Mouse (Mus musculus) lung, postnatal 0 days (tissue): ENCODE results near the gene Styxl1.

Experiments used
- CTCF ChIP-seq: IDR thresholded peaks from 2 replicates; pipeline ENCODE4 v1.5.1; 2016; ENCODE audit warnings: antibody characterized with exemption, mild to moderate bottlenecking
- EP300 ChIP-seq: IDR thresholded peaks from 2 replicates; pipeline ENCODE4 v1.6.1; 2016; ENCODE audit warnings: antibody characterized with exemption, mild to moderate bottlenecking, control low read depth

- TF ChIP-seq CTCF (no peak), EP300 (no peak)
These were observed 52.8 kb downstream of the Styxl1 start for GRCm38 (mm10) chr5:135725391-135725841.
